In genomic region chr6:84875869-84876268, GRCm38 (mm10) we compare ENCODE assay signal across 25 mouse cellular contexts.
DNase-seq lines count a peak whose midpoint lies in the region; ATAC-seq lines count a peak whose summit lies in the region.
"Had no signal": no experiment of that assay in that cellular context is flagged by ENCODE, and none has a peak within 500 bp of the region (broad histone marks: within the 10 kb centered on the region; RNA-seq: fewer than 3 reads in every experiment).

No protein-coding gene starts in this region.

- no peaks in the 10 kb centered on the region for H3K9me3 ChIP-seq in embryonic facial prominence, embryonic 10.5 days
- no peaks in the 10 kb centered on the region for H3K9me3 ChIP-seq in limb, embryonic 13.5 days
- H3K9me3 ChIP-seq in hindbrain, embryonic 11.5 days (ENCODE audit: control insufficient read depth, low read length) = no peaks in the 10 kb centered on the region
- H3K9me3 ChIP-seq: forebrain, embryonic 15.5 days; hindbrain, embryonic 15.5 days; intestine, embryonic 15.5 days; midbrain, embryonic 10.5 days; neural tube, embryonic 13.5 days had no signal

- no peak overlapping the region for H3K4me3 ChIP-seq in embryonic facial prominence, embryonic 10.5 days
- H3K4me3 ChIP-seq in limb, embryonic 13.5 days = no peak overlapping the region
- no peak overlapping the region for H3K4me3 ChIP-seq in hindbrain, embryonic 11.5 days (ENCODE audit: low read depth, low read length)
- H3K4me3 ChIP-seq: forebrain, embryonic 15.5 days; hindbrain, embryonic 15.5 days; intestine, embryonic 15.5 days; midbrain, embryonic 10.5 days; myocyte; neural tube, embryonic 13.5 days had no signal

- DNase-seq in Muller cell, postnatal 12 days (ENCODE audit: inconsistent ontology term) = peak; percentile 67
- peak; percentile 34 for DNase-seq in embryonic facial prominence, embryonic 10.5 days (ENCODE audit: low spot score)
- peak; percentile 93 for DNase-seq in fibroblast of lung, adult 2 months (ENCODE audit: low read depth)
- DNase-seq in left cerebral cortex, postnatal 36 days (ENCODE audit: low spot score in 2 of 2) = no peak
- DNase-seq in ovary, adult 18-20 months (ENCODE audit: low spot score) = no peak
- DNase-seq in testis, postnatal 14 days (ENCODE audit: low spot score) = no peak
- DNase-seq in hindbrain, embryonic 11.5 days (ENCODE audit: low spot score) = no peak
- DNase-seq: adrenal gland, postnatal 25 days; cerebellum, postnatal 14 days; kidney, adult 9 months; kidney, postnatal 14 days; liver, postnatal 0 days; right cerebral cortex, adult 18-20 months had no signal

- H3K27me3 ChIP-seq in embryonic facial prominence, embryonic 10.5 days (replicated peaks; ENCODE audit: low read depth, poor library complexity, severe bottlenecking) = 0 out of 2 replicates have a peak, but pooled peaks cover 9% of the 10 kb centered on the region
- no peaks in the 10 kb centered on the region for H3K27me3 ChIP-seq in limb, embryonic 13.5 days
- H3K27me3 ChIP-seq in hindbrain, embryonic 11.5 days (ENCODE audit: control insufficient read depth, insufficient read depth, low read length) = no peaks in the 10 kb centered on the region
- H3K27me3 ChIP-seq: forebrain, embryonic 15.5 days; hindbrain, embryonic 15.5 days; intestine, embryonic 15.5 days; neural tube, embryonic 13.5 days had no signal

- H3K4me1 ChIP-seq in embryonic facial prominence, embryonic 10.5 days = peaks cover 3% of the 10 kb centered on the region; the same call in 1 of the 2 replicates
- H3K4me1 ChIP-seq in limb, embryonic 13.5 days = peaks cover 19% of the 10 kb centered on the region
- H3K4me1 ChIP-seq in hindbrain, embryonic 11.5 days (replicated peaks; ENCODE audit: control insufficient read depth, insufficient read depth, low read length) = no peaks in the 10 kb centered on the region
- H3K4me1 ChIP-seq: forebrain, embryonic 15.5 days; hindbrain, embryonic 15.5 days; intestine, embryonic 15.5 days; midbrain, embryonic 10.5 days; neural tube, embryonic 13.5 days had no signal

- WGBS in embryonic facial prominence, embryonic 10.5 days = 52% methylated on average over 5 of the region's 5 CpGs
- 39% methylated on average over 5 of the region's 5 CpGs for WGBS in limb, embryonic 13.5 days
- 72% methylated on average over 5 of the region's 5 CpGs for WGBS in hindbrain, embryonic 11.5 days

- H3K9ac ChIP-seq in limb, embryonic 13.5 days = no peak overlapping the region
- H3K9ac ChIP-seq in hindbrain, embryonic 11.5 days (ENCODE audit: low read depth, low read length) = no peak overlapping the region
- H3K9ac ChIP-seq: forebrain, embryonic 15.5 days; hindbrain, embryonic 15.5 days; intestine, embryonic 15.5 days; liver, postnatal 0 days; neural tube, embryonic 13.5 days had no signal

- H3K36me3 ChIP-seq in embryonic facial prominence, embryonic 10.5 days (replicated peaks) = no peaks in the 10 kb centered on the region
- H3K36me3 ChIP-seq in limb, embryonic 13.5 days = no peaks in the 10 kb centered on the region
- H3K36me3 ChIP-seq in hindbrain, embryonic 11.5 days (ENCODE audit: control insufficient read depth, insufficient read depth, low read length) = no peaks in the 10 kb centered on the region
- H3K36me3 ChIP-seq: forebrain, embryonic 15.5 days; hindbrain, embryonic 15.5 days; intestine, embryonic 15.5 days; midbrain, embryonic 10.5 days; neural tube, embryonic 13.5 days had no signal

- intact Hi-C loops in left cerebral cortex, postnatal 36 days (cut with DNase I) = no loop called here

- ATAC-seq in limb, embryonic 13.5 days (ENCODE audit: low FRiP score, low read depth) = no peak
- no peak for ATAC-seq in hindbrain, embryonic 11.5 days (ENCODE audit: low FRiP score)
- ATAC-seq: forebrain, embryonic 15.5 days; intestine, embryonic 15.5 days; liver, postnatal 0 days; lung, postnatal 0 days; midbrain, embryonic 16.5 days had no signal

- peak overlapping the region; percentile 65; the same call in 1 of the 2 replicates for H3K27ac ChIP-seq in embryonic facial prominence, embryonic 10.5 days (replicated peaks)
- H3K27ac ChIP-seq in limb, embryonic 13.5 days = peak overlapping the region; percentile 74
- no peak overlapping the region for H3K27ac ChIP-seq in hindbrain, embryonic 11.5 days (ENCODE audit: low read depth, low read length)
- H3K27ac ChIP-seq: forebrain, embryonic 15.5 days; hindbrain, embryonic 15.5 days; intestine, embryonic 15.5 days; macrophage; midbrain, embryonic 10.5 days; neural tube, embryonic 13.5 days; stomach, postnatal 0 days had no signal

- no peak overlapping the region for H3K4me2 ChIP-seq in limb, embryonic 13.5 days (replicated peaks)
- no peak overlapping the region for H3K4me2 ChIP-seq in hindbrain, embryonic 11.5 days (replicated peaks; ENCODE audit: low read depth, low read length)
- H3K4me2 ChIP-seq: forebrain, embryonic 15.5 days; hindbrain, embryonic 15.5 days; intestine, embryonic 15.5 days; liver, embryonic 11.5 days; neural tube, embryonic 13.5 days had no signal

Comparison
In these comparisons a context has a peak if more than half of its experiments do, and no peak if none do; other contexts are left out.
1. DNase-seq: peak in Muller cell, postnatal 12 days (single experiment), embryonic facial prominence, embryonic 10.5 days (single experiment) and fibroblast of lung, adult 2 months (single experiment); none in left cerebral cortex, postnatal 36 days (0 of 2), ovary, adult 18-20 months (single experiment), testis, postnatal 14 days (single experiment) and hindbrain, embryonic 11.5 days (single experiment).